ENCODE assay signal across 8 mouse cellular contexts in the genomic region with DNA sequence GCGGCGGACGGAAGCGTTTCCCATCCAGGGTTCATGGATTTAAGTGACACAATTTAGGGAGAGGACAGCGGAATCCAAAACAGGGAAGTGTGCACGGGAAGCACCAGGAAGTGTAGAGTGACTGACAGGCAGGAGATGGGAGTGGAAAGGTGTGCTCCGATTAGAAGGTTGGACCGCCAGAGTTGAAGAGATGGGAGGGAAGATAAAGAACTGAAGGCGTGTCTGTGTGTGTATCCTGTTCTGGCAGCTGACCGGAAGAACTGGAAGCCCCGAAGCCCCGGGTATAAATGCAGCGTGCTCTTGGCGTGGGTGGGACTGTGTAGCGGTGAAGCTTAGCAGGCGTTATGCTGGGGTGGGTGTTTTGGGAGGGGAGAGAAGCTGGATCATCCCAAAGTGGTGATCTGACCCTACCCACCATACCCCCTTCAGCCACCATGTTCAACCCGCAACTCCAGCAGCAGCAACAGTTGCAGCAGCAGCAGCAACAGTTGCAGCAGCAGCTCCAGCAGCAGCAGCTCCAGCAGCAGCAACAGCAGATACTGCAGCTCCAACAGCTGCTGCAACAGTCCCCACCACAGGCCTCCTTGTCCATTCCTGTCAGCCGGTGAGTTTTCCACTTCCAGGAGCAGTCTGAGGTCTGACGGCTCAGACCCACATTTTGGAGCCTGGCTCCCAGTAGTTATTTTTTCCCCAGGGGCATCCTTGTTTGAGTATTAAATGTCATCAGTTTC. TPM values are rescaled to one million over a fixed set of nuclear protein-coding genes. Genes with fewer than 3 reads are reported as not detected.
DNase-seq lines count a peak whose midpoint lies in the region; ATAC-seq and TF ChIP-seq lines count a peak whose summit lies in the region.

No protein-coding gene starts in this region.

- H3K4me3 ChIP-seq in forebrain, embryonic 11.5 days (ENCODE audit: low read depth, low read length) = peak overlapping the region; percentile 81
- peak overlapping the region; percentile 76 for H3K4me3 ChIP-seq in kidney, postnatal 0 days (replicated peaks; ENCODE audit: low read depth, low read length)

- no peaks in the 10 kb centered on the region; the same call in 1 of the 2 replicates for H3K36me3 ChIP-seq in forebrain, embryonic 11.5 days (ENCODE audit: control insufficient read depth, insufficient read depth, low read length)
- H3K36me3 ChIP-seq in kidney, postnatal 0 days (ENCODE audit: insufficient read depth, low read length) = peaks cover 19% of the 10 kb centered on the region

- peaks cover 5% of the 10 kb centered on the region for H3K4me1 ChIP-seq in forebrain, embryonic 11.5 days (replicated peaks; ENCODE audit: control insufficient read depth, insufficient read depth, low read length)
- peaks cover 7% of the 10 kb centered on the region; the same call in 1 of the 2 replicates for H3K4me1 ChIP-seq in kidney, postnatal 0 days (replicated peaks; ENCODE audit: insufficient read depth, low read length)

- TF ChIP-seq CTCF in kidney, postnatal 0 days (IDR thresholded peaks at IDR 0.05; ENCODE audit: low read depth) = no peak

- peak overlapping the region; percentile 93 for H3K9ac ChIP-seq in forebrain, embryonic 11.5 days (ENCODE audit: low read length)
- peak overlapping the region; percentile 89 for H3K9ac ChIP-seq in kidney, postnatal 0 days (ENCODE audit: low read depth, low read length)

- H3K27me3 ChIP-seq in forebrain, embryonic 11.5 days (ENCODE audit: control insufficient read depth, insufficient read depth, low read length) = peaks cover 5% of the 10 kb centered on the region
- no peaks in the 10 kb centered on the region for H3K27me3 ChIP-seq in kidney, postnatal 0 days (ENCODE audit: insufficient read depth, low read length)

- peak overlapping the region; percentile 75 for H3K27ac ChIP-seq in forebrain, embryonic 11.5 days (ENCODE audit: low read depth, low read length)
- peak overlapping the region; percentile 95 for H3K27ac ChIP-seq in kidney, postnatal 0 days

- H3K4me2 ChIP-seq in forebrain, embryonic 11.5 days (ENCODE audit: low read depth, low read length, severe bottlenecking) = peak overlapping the region; percentile 82
- peak overlapping the region; percentile 85 for H3K4me2 ChIP-seq in kidney, postnatal 0 days (ENCODE audit: low read length)

- DNase-seq in embryo, embryonic 10 days (ENCODE audit: low spot score) = peak; percentile 54
- no peak for DNase-seq in embryo, embryonic 9.5 days (ENCODE audit: extremely low spot score)
- DNase-seq in MN1 (ENCODE audit: low spot score) = peak; percentile 69
- DNase-seq in forebrain, embryonic 11.5 days (ENCODE audit: low spot score) = no peak
- DNase-seq in kidney, postnatal 0 days (ENCODE audit: low spot score) = peak; percentile 85
- DNase-seq in lung, postnatal 4 days = peak; percentile 53 to 68
- peak; percentile 89 for DNase-seq in yolk sac, embryonic 10.5 days (ENCODE audit: low spot score)
- DNase-seq in frontal cortex, postnatal 14 days (ENCODE audit: low spot score in 2 of 2) = no peak

- H3K9me3 ChIP-seq in forebrain, embryonic 11.5 days (ENCODE audit: control insufficient read depth, low read length) = no peaks in the 10 kb centered on the region
- H3K9me3 ChIP-seq in kidney, postnatal 0 days (replicated peaks; ENCODE audit: low read length) = no peaks in the 10 kb centered on the region

- ATAC-seq in forebrain, embryonic 11.5 days (replicated peaks; ENCODE audit: low FRiP score) = peak; percentile 39; the same call in 1 of the 2 replicates
- peak; percentile 43 for ATAC-seq in kidney, postnatal 0 days (replicated peaks; ENCODE audit: low FRiP score, low read depth)

- 13% methylated on average over 19 of the region's 19 CpGs for WGBS in forebrain, embryonic 11.5 days
- 4% methylated on average over 19 of the region's 19 CpGs for WGBS in kidney, postnatal 0 days

RNA-seq across cellular contexts. Expression of a gene that starts 10.4 kb away (rescaled TPM):
- 12.4 and 12.8 TPM in 2 replicates for polyA plus RNA-seq in forebrain, embryonic 11.5 days (2014; fragmentation: Nextera tagmentation; extraction: Ambion mirVana)
- 5.3 and 5.6 TPM in 2 replicates for polyA plus RNA-seq in kidney, postnatal 0 days (2015; fragmentation: Nextera tagmentation; extraction: Ambion mirVana)

RNA-seq across cellular contexts. Expression of a gene that starts 11.4 kb away (rescaled TPM):
- 62.6 and 69.0 TPM in 2 replicates for polyA plus RNA-seq in forebrain, embryonic 11.5 days (2014; fragmentation: Nextera tagmentation; extraction: Ambion mirVana)
- polyA plus RNA-seq in kidney, postnatal 0 days (2015; fragmentation: Nextera tagmentation; extraction: Ambion mirVana) = 33.7 and 33.8 TPM in 2 replicates

RNA-seq across cellular contexts. Expression of a gene that starts 18.2 kb away (rescaled TPM):
- 37.7 and 45.4 TPM in 2 replicates for polyA plus RNA-seq in forebrain, embryonic 11.5 days (2014; fragmentation: Nextera tagmentation; extraction: Ambion mirVana)
- polyA plus RNA-seq in kidney, postnatal 0 days (2015; fragmentation: Nextera tagmentation; extraction: Ambion mirVana) = 87.0 and 96.8 TPM in 2 replicates

RNA-seq across cellular contexts. Expression of a gene that starts 24.5 kb away (rescaled TPM):
- polyA plus RNA-seq in forebrain, embryonic 11.5 days (2014; fragmentation: Nextera tagmentation; extraction: Ambion mirVana) = 0.28 TPM in 1 of 2 replicates, not detected in the other
- polyA plus RNA-seq in kidney, postnatal 0 days (2015; fragmentation: Nextera tagmentation; extraction: Ambion mirVana) = 43.5 and 50.3 TPM in 2 replicates

RNA-seq across cellular contexts. Expression of a gene that starts 32.2 kb away (rescaled TPM):
- 28.0 and 29.4 TPM in 2 replicates for polyA plus RNA-seq in forebrain, embryonic 11.5 days (2014; fragmentation: Nextera tagmentation; extraction: Ambion mirVana)
- 44.1 and 44.8 TPM in 2 replicates for polyA plus RNA-seq in kidney, postnatal 0 days (2015; fragmentation: Nextera tagmentation; extraction: Ambion mirVana)

Comparison
In these comparisons a context has a peak if more than half of its experiments do, and no peak if none do; other contexts are left out.
1. DNase-seq: peak in embryo, embryonic 10 days (single experiment), MN1 (single experiment), kidney, postnatal 0 days (single experiment), lung, postnatal 4 days (2 of 2) and yolk sac, embryonic 10.5 days (single experiment); none in embryo, embryonic 9.5 days (single experiment), forebrain, embryonic 11.5 days (single experiment) and frontal cortex, postnatal 14 days (0 of 2).